Mouse (Mus musculus): ENCODE results near the gene Pard3.

DNA sequence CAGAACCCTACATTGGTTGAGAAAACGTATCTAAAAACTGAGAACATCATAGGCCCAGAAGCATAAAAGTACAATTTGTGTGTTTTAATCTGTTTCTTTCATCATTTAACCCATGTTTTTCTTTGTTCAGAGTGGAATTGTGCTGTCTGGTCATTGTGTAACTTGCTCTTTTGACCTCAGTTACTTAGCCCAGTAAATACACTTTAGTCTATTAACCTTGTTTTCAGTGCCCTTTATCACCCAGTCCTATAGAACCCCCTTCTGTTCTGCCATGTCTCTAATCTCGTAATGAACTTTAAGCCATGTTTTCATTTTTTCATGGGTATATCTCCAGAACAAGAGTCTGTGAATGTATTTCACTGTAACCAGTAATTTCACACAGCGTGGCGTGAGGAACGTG lies 243.3 kb downstream of the Pard3 start:
- TF ChIP-seq POLR2A (IDR thresholded peaks at IDR 0.05; ENCODE audit: control insufficient read depth, extremely low read depth, insufficient read depth, low read length, poor library complexity) (no peak), CTCF (IDR thresholded peaks at IDR 0.05; ENCODE audit: borderline replicate concordance, control insufficient read depth, extremely low read depth, insufficient read depth, low read length, poor library complexity) (no peak)
